Mouse (Mus musculus): Measurements from ENCODE around the gene Rhox3h. TPM values are rescaled to one million over a fixed set of nuclear protein-coding genes. Genes with fewer than 3 reads are reported as not detected.
"Not testable (repeated sequence)": the region's sequence is repeated elsewhere in the genome, so short reads cannot be mapped to it uniquely, and the experiment has no call there.

Gene Rhox3h
- not detected in 2 replicates for polyA plus RNA-seq (2012; rRNA removed)

- H3K36me3 ChIP-seq (ENCODE audit: control insufficient read depth, insufficient read depth, low read length); H3K27me3 ChIP-seq (ENCODE audit: control insufficient read depth, insufficient read depth, low read length); H3K4me1 ChIP-seq (ENCODE audit: control insufficient read depth, insufficient read depth, insufficient read length, low read length); H3K27ac ChIP-seq (ENCODE audit: insufficient read depth, low read depth, low read length); H3K4me3 ChIP-seq (ENCODE audit: low read depth, low read length): not testable (repeated sequence)
- WGBS, result 80% methylated on average over 1 of the region's 3 CpGs
These were observed at the start of gene Rhox3h for GRCm38 (mm10) chrX:37668664-37669063. Gene Rhox3h, minus strand, starts transcription at chrX:37668764.

GRCm38 (mm10) chrX:37701821-37702387, 33.3 kb upstream of the Rhox3h start:
- Histone ChIP-seq H3K27me3 (ENCODE audit: control insufficient read depth, insufficient read depth, low read length) (no peaks in the 10 kb centered on the region), H3K4me1 (ENCODE audit: control insufficient read depth, insufficient read depth, insufficient read length, low read length) (no peaks in the 10 kb centered on the region), H3K36me3 (ENCODE audit: control insufficient read depth, insufficient read depth, low read length) (no peaks in the 10 kb centered on the region), H3K4me3 (ENCODE audit: low read depth, low read length) (no peak overlapping the region), H3K27ac (ENCODE audit: insufficient read depth, low read depth, low read length) (no peak overlapping the region)
- TF ChIP-seq POLR2A (IDR thresholded peaks at IDR 0.05; ENCODE audit: low read depth, low read length), result no peak
- 54% methylated on average over 3 of the region's 3 CpGs for WGBS

GRCm38 (mm10) chrX:37692261-37692660, 23.7 kb upstream of the Rhox3h start:
- Histone ChIP-seq H3K4me1 (ENCODE audit: control insufficient read depth, insufficient read depth, insufficient read length, low read length) (no peaks in the 10 kb centered on the region), H3K27ac (ENCODE audit: insufficient read depth, low read depth, low read length) (no peak overlapping the region), H3K27me3 (ENCODE audit: control insufficient read depth, insufficient read depth, low read length) (no peaks in the 10 kb centered on the region), H3K36me3 (ENCODE audit: control insufficient read depth, insufficient read depth, low read length) (no peaks in the 10 kb centered on the region), H3K4me3 (ENCODE audit: low read depth, low read length) (no peak overlapping the region)
- TF ChIP-seq CTCF (IDR thresholded peaks at IDR 0.05; ENCODE audit: extremely low read depth, insufficient read length, insufficient replicate concordance, low read depth, low read length) (no peak), POLR2A (IDR thresholded peaks at IDR 0.05; ENCODE audit: low read depth, low read length) (no peak)
- WGBS, result 62% methylated on average over 2 of the region's 2 CpGs

- WGBS, result 89% methylated on average over 24 of the region's 24 CpGs
- H3K27me3 ChIP-seq (ENCODE audit: control insufficient read depth, insufficient read depth, low read length), result no peaks in the 10 kb centered on the region
- H3K4me3 ChIP-seq (ENCODE audit: low read depth, low read length), result no peak overlapping the region
- H3K4me1 ChIP-seq (ENCODE audit: control insufficient read depth, insufficient read depth, insufficient read length, low read length), result no peaks in the 10 kb centered on the region
- no peak overlapping the region for H3K27ac ChIP-seq (ENCODE audit: insufficient read depth, low read depth, low read length)
- TF ChIP-seq POLR2A (IDR thresholded peaks at IDR 0.05; ENCODE audit: low read depth, low read length), result no peak
- TF ChIP-seq CTCF (IDR thresholded peaks at IDR 0.05; ENCODE audit: extremely low read depth, insufficient read length, insufficient replicate concordance, low read depth, low read length), result no peak
- no peaks in the 10 kb centered on the region for H3K36me3 ChIP-seq (ENCODE audit: control insufficient read depth, insufficient read depth, low read length)
These were observed 14.6 kb upstream of the Rhox3h start for GRCm38 (mm10) chrX:37683031-37683715.

GRCm38 (mm10) chrX:37673177-37673576, 4.6 kb upstream of the Rhox3h start, which contains the start of gene Rhox2h:
Gene Rhox2h, minus strand, starts transcription at chrX:37673277.
- H3K4me1 ChIP-seq (ENCODE audit: control insufficient read depth, insufficient read depth, insufficient read length, low read length); H3K4me3 ChIP-seq (ENCODE audit: low read depth, low read length); H3K27ac ChIP-seq (ENCODE audit: insufficient read depth, low read depth, low read length); H3K36me3 ChIP-seq (ENCODE audit: control insufficient read depth, insufficient read depth, low read length); H3K27me3 ChIP-seq (ENCODE audit: control insufficient read depth, insufficient read depth, low read length): not testable (repeated sequence)
- 85% methylated on average over 8 of the region's 8 CpGs for WGBS

GRCm38 (mm10) chrX:37651227-37651626, 17.3 kb downstream of the Rhox3h start, which contains the start of gene Rhox4g:
Gene Rhox4g, minus strand, starts transcription at chrX:37651327.
- H3K4me1 ChIP-seq (ENCODE audit: control insufficient read depth, insufficient read depth, insufficient read length, low read length); H3K36me3 ChIP-seq (ENCODE audit: control insufficient read depth, insufficient read depth, low read length); H3K4me3 ChIP-seq (ENCODE audit: low read depth, low read length); H3K27ac ChIP-seq (ENCODE audit: insufficient read depth, low read depth, low read length); H3K27me3 ChIP-seq (ENCODE audit: control insufficient read depth, insufficient read depth, low read length): not testable (repeated sequence)
- WGBS, result 92% methylated on average over 16 of the region's 20 CpGs

GRCm38 (mm10) chrX:37643370-37643769, 25.2 kb downstream of the Rhox3h start, which contains the start of gene Rhox2g:
Gene Rhox2g, minus strand, starts transcription at chrX:37643470.
- not testable (repeated sequence) for H3K27ac ChIP-seq (ENCODE audit: insufficient read depth, low read depth, low read length); H3K27me3 ChIP-seq (ENCODE audit: control insufficient read depth, insufficient read depth, low read length); H3K36me3 ChIP-seq (ENCODE audit: control insufficient read depth, insufficient read depth, low read length); H3K4me3 ChIP-seq (ENCODE audit: low read depth, low read length); H3K4me1 ChIP-seq (ENCODE audit: control insufficient read depth, insufficient read depth, insufficient read length, low read length)
- 92% methylated on average over 6 of the region's 6 CpGs for WGBS

- WGBS, result 83% methylated on average over 2 of the region's 2 CpGs
- not testable (repeated sequence) for H3K27ac ChIP-seq (ENCODE audit: insufficient read depth, low read depth, low read length); H3K4me3 ChIP-seq (ENCODE audit: low read depth, low read length); H3K27me3 ChIP-seq (ENCODE audit: control insufficient read depth, insufficient read depth, low read length); H3K36me3 ChIP-seq (ENCODE audit: control insufficient read depth, insufficient read depth, low read length); H3K4me1 ChIP-seq (ENCODE audit: control insufficient read depth, insufficient read depth, insufficient read length, low read length)
These were observed 40.1 kb downstream of the Rhox3h start, which contains the start of gene Rhox3g for GRCm38 (mm10) chrX:37628512-37628911. Gene Rhox3g, minus strand, starts transcription at chrX:37628612.

Other genes with a start within 250 kb of the Rhox3h start
- gene Rhox4b, start 236.3 kb downstream of the Rhox3h start, polyA plus RNA-seq (2012; rRNA removed), result not detected in 2 replicates
- not detected in 2 replicates for gene Rhox2c, start 215.1 kb downstream of the Rhox3h start, polyA plus RNA-seq (2012; rRNA removed)
- not detected in 2 replicates for gene Rhox3c, start 210.2 kb downstream of the Rhox3h start, polyA plus RNA-seq (2012; rRNA removed)
- not detected in 2 replicates for gene Rhox4c, start 188.4 kb downstream of the Rhox3h start, polyA plus RNA-seq (2012; rRNA removed)
- gene Rhox2d, start 175.3 kb downstream of the Rhox3h start, polyA plus RNA-seq (2012; rRNA removed), result not detected in 2 replicates
- gene Rhox4d, start 154.4 kb downstream of the Rhox3h start, polyA plus RNA-seq (2012; rRNA removed), result not detected in 2 replicates
- not detected in 2 replicates for gene Rhox2e, start 138.3 kb downstream of the Rhox3h start, polyA plus RNA-seq (2012; rRNA removed)
- gene Rhox3e, start 126.7 kb downstream of the Rhox3h start, polyA plus RNA-seq (2012; rRNA removed), result not detected in 2 replicates
- gene Rhox4e, start 111.4 kb downstream of the Rhox3h start, polyA plus RNA-seq (2012; rRNA removed), result not detected in 2 replicates
- gene Rhox2f, start 97.4 kb downstream of the Rhox3h start, polyA plus RNA-seq (2012; rRNA removed), result not detected in 2 replicates
- gene Rhox3f, start 87.8 kb downstream of the Rhox3h start, polyA plus RNA-seq (2012; rRNA removed), result not detected in 2 replicates
- not detected in 2 replicates for gene Rhox4f, start 61.1 kb downstream of the Rhox3h start, polyA plus RNA-seq (2012; rRNA removed)
- not detected in 2 replicates for gene Rhox3g, start 40.2 kb downstream of the Rhox3h start, polyA plus RNA-seq (2012; rRNA removed)
- not detected in 2 replicates for gene Rhox2g, start 25.3 kb downstream of the Rhox3h start, polyA plus RNA-seq (2012; rRNA removed)
- not detected in 2 replicates for gene Rhox4g, start 17.4 kb downstream of the Rhox3h start, polyA plus RNA-seq (2012; rRNA removed)
- gene Rhox2h, start 4.5 kb upstream of the Rhox3h start, polyA plus RNA-seq (2012; rRNA removed), result not detected in 2 replicates
- gene Rhox5, start 136.1 kb upstream of the Rhox3h start, polyA plus RNA-seq (2012; rRNA removed), result not detected in 2 replicates
- gene Rhox6, start 158.1 kb upstream of the Rhox3h start, polyA plus RNA-seq (2012; rRNA removed), result not detected in 2 replicates
- not detected in 2 replicates for gene Rhox7a, start 162.9 kb upstream of the Rhox3h start, polyA plus RNA-seq (2012; rRNA removed)
- gene Rhox8, start 210.2 kb upstream of the Rhox3h start, polyA plus RNA-seq (2012; rRNA removed), result not detected in 2 replicates
- gene Rhox7b, start 228.5 kb upstream of the Rhox3h start, polyA plus RNA-seq (2012; rRNA removed), result not detected in 2 replicates
- gene Rhox9, start 233.0 kb upstream of the Rhox3h start, polyA plus RNA-seq (2012; rRNA removed), result not detected in 2 replicates

Measured in small intestine, adult 2 months (tissue).